Mouse (Mus musculus): ENCODE data around the gene Hist2h2ac.
A peak's percentile ranks its signal among the peaks of the same experiment; 100 is the strongest.

Gene Hist2h2ac

GRCm38 (mm10) chr3:96220765-96221639 lies at the start of gene Hist2h2ac, which contains the start of gene Hist2h2be:
Gene Hist2h2ac, minus strand, starts transcription at chr3:96220880.
Gene Hist2h2be, plus strand, starts transcription at chr3:96221119.
- DNase-seq (ENCODE audit: low spot score in 2 of 2): peak; percentile 85 to 90

- DNase-seq (ENCODE audit: low spot score in 2 of 2): peak; percentile 94 to 96
These were observed 49.1 kb upstream of the Hist2h2ac start, which contains the start of gene Hist2h2bb for GRCm38 (mm10) chr3:96269511-96270474. Gene Hist2h2bb, plus strand, starts transcription at chr3:96269752.

DNA sequence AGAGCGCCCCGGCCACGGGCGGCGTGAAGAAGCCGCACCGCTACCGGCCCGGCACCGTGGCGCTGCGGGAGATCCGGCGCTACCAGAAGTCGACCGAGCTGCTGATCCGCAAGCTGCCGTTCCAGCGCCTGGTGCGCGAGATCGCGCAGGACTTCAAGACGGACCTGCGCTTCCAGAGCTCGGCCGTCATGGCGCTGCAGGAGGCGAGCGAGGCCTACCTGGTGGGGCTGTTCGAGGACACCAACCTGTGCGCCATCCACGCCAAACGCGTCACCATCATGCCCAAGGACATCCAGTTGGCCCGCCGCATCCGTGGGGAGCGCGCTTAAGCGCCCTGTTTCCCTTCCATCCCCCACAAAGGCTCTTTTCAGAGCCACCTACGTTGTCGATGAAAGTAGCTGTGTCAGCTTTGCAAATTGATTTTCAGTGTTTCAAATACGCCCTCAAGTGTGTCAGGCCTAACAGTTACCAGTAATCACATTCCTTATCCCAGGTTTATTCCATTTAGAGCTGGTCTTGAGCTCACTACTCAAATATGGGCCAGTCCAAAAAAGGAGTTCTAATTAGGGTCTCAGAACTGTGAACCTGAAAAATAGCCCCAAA lies 48.2 kb upstream of the Hist2h2ac start:
- DNase-seq (ENCODE audit: low spot score in 2 of 2): peak in 1 of 2 experiments; percentile 43

DNA sequence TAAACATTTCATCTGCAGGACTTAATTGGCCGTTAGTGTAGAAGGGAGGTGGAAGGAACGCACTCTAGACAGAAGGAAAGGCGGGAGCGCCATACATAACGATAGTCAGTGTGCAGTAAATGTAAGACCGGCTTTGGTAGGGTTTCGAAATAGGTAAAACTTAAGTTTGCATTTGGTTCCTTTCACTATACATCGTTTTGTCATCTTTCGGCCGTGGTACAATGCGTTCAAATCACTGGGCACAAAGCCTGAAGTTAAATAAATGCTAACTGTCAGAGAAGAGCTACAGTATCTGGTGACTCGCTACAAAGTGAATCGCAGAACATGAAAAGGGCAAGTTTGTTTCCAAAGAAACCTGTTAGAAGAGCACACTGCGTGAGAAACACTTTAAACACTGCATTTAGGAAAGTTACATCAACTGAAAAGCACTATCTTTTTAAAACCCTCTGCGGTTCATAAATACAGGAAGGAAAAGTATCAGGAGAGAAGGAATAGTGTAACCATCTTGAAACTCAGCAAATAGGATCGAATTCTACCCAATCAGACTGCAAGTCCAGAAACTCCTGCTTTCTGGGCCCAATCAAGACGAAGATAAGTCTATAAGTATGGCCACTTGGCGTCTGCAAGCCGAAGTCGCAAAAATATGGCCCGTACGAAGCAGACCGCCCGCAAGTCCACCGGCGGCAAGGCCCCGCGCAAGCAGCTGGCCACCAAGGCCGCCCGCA lies 47.5 kb upstream of the Hist2h2ac start, which contains the start of gene Hist2h3b:
Hist2h3b (plus strand) TSS at position 604 of the 725 bp plus-strand sequence.
- peak; percentile 80 to 84 for DNase-seq (ENCODE audit: low spot score in 2 of 2)

DNA sequence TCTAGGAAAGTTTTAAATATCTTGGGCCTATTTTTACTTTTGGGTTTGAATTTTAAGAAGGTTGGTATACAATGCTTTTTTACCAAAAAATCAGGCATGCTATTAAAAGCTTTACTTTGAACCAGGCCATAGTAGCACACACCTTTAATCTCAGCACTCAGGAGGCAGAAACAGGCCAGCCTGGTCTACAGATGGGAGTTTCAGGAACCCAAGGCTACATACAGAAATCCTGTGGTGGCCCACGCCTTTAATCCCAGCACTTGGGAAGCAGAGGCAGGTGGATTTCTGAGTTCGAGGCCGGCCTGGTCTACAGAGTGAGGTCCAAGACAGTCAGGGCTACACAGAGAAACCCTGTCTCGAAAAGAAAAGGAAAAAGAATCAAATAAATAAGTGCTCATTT lies 46.9 kb upstream of the Hist2h2ac start:
- DNase-seq (ENCODE audit: low spot score in 2 of 2): no peak

- no peak for DNase-seq (ENCODE audit: low spot score in 2 of 2)
These were observed 45.5 kb upstream of the Hist2h2ac start for GRCm38 (mm10) chr3:96266132-96266710.

DNA sequence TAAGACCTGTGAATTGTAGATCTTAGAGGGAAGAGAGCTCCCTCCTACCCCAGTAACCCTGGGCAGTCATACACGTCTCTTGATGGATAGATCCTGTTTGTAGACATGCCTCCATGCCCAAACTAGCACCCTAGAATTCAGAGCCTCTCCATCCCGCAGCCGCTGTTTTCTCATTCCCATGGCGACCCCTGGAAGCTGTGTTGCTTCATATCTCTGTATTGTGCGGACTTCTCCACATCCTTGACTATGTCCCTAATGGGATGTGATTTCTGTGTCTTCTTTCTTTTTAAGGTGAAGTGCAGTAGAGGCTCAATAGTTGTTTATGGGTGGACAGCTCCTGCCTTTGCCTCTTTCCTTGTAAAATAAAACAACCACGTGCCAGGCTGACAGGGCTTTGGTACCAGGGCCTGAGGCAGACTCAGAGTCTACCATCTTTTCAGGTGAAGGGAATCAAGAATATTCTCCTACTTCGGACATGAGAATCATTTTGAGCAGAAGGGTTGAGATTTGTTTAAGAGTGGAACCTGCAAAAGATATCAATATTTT lies 43.8 kb upstream of the Hist2h2ac start:
- no peak for DNase-seq (ENCODE audit: low spot score in 2 of 2)

DNA sequence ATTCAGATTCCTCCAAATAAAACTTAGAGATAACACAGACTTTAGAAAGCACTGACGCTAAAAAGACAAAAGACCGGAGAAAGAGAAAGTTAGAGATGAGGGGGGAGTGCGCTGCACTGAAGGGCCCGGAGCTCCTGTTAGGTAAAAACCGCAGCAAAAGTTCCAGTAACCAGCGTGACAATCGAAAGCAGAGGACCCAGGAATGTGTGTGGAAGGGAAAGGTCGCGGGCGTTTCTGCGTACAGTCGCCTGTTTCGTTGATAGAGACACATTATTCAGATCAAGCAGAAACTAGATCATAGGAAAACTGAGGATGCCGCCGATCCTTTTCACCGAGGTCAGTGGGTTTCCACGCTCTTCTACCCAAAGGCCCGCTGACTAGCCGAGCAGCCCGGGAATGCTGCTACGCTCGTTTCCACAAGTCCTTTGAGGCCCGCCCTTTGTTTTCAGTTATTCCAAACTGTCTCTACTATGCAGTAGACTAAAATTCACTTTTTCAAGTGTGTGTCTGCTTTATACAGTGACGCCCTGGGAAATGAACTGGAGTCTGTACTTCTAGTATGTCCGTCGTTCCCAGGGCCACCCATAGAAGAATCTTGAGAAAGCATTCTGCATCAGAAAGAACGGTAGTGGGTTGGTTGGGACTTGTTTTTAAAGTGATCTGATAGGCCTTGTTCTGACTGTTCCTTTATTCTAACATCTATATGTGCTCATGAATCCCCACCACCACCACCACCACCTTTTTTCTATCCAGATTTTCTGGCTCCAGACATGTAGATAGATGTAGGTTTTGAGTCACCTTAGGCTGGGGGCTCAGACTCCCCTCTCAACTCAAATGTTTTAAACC lies 43.1 kb upstream of the Hist2h2ac start:
- DNase-seq (ENCODE audit: low spot score in 2 of 2): peak; percentile 51 to 71

DNA sequence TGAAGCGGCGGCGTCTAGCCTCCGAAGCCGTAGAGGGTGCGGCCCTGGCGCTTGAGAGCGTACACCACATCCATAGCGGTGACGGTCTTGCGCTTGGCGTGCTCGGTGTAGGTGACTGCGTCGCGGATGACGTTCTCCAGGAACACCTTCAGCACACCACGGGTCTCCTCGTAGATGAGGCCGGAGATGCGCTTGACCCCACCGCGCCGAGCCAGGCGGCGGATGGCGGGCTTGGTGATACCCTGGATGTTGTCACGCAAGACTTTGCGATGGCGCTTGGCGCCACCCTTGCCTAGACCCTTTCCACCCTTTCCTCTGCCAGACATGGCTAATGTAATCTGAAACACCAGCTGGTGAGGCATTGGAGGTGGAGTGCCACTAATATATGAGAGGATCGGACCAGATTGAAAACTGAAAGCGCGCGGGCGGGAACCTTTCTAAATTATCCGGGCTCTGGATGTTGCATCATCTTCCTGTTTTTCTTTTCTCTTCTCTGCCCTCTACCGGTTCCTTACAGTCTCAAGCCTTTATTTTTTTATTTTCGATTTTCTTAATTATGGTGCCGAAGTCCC lies 42.4 kb upstream of the Hist2h2ac start, which contains the start of gene Hist2h4:
Hist2h4 (minus strand) TSS at position 333 of the 572 bp plus-strand sequence.
- DNase-seq (ENCODE audit: low spot score in 2 of 2): peak; percentile 99

GRCm38 (mm10) chr3:96262216-96262875 lies 41.7 kb upstream of the Hist2h2ac start:
- DNase-seq (ENCODE audit: low spot score in 2 of 2): peak; percentile 80 to 85

DNA sequence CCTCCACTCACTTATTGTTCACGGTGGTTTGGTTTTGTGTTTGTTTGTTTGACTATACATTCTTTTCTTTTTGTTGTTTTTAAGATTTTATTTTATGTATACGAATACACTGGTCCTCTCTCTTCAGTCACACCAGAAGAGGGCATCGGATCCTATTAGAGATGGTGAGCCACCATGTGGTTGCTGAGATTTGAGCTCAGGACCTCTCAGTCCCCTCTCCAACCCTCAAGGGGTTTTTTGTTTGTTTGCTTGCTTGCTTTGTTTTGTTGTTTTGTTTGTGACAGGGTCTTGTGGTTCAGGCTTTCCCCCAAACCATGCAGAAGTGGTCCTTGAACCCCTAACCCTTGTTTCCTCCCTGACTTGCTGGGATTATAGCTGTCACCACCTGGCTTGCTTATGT lies 40.9 kb upstream of the Hist2h2ac start:
- no peak for DNase-seq (ENCODE audit: low spot score in 2 of 2)

DNA sequence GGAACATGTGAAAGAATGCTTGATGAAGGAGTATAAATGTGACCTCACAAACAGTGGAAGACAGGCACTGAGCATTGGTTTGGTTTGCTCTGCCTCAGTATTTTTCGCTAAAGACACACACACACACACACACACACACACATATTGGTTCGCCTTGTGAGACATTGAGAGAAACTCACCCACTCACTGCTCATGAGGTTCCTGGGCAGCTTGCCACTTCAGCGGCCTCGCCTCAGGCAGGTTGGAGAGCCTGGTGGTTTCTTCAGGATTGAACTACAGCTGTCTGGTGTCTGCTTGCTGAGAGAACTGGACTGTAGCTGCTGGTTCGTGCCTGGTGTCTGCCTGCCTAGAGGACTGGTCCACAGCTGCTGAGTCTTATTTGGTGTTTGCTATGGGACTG lies 39.5 kb upstream of the Hist2h2ac start:
- no peak for DNase-seq (ENCODE audit: low spot score in 2 of 2)

GRCm38 (mm10) chr3:96257190-96257589 lies 36.5 kb upstream of the Hist2h2ac start:
- DNase-seq (ENCODE audit: low spot score in 2 of 2): no peak

DNA sequence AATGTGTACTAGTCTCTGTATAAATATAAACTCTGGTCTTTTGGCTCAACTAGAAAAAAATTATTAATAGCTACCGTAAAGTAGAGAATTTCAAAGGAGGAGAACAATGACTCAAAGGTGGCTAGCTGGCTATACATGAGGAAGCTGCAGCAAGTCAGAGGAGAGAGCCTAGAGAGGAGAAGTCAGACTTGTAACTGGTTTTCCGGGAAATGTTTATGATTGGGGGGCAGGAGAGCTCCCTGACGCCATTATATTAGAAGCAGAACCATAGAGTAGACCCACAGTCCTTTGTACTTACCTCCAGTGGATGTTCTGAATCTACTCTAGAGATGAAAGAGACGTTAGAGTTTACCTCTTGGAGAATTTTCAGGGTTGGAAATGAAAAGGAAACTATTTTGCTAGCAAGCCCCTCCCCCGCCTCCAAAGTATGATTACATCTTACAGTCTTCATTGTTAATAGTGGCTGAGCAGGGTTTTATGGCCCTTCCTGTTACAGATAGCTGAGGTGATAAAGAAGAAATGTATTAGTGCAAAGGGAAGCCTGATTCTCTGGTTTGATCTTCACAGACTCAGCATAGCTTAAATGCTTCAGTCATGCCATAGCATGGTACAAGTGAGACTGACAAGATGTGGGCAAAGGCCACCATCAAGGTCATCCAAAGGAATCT lies 35.4 kb upstream of the Hist2h2ac start:
- no peak for DNase-seq (ENCODE audit: low spot score in 2 of 2)

DNA sequence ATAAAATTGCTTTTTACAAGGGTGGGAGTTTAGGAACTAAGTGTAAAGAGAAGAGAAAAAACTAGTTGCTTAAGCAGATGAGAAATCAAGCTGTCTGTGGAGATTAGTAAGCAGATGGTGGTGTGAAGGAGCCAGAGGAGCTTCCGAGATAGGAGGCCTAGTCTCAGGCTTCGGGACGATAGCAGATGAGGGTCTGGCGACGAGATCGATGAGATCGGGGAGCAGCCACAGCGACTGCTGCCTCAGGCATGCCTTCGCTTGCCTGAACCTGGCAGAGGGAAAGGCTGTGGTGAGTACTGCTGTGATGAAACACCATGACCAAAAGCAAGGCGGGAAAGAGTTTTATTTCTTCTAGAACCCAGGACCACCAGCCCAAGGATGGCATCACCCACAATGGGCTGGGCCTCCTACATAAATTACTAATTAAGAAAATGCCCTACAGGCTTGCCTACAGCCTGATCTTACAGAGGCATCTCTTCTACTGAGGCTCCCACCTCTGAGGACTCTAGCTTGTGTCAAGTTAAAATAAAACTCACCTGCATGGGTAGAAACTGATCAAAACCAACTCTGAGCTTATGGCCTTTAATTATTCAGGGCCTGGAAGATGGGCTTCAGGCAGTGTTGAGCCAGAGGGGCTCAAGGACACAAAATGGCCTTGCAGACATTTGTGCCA lies 34.1 kb upstream of the Hist2h2ac start:
- no peak for DNase-seq (ENCODE audit: low spot score in 2 of 2)

- DNase-seq (ENCODE audit: low spot score in 2 of 2): no peak
These were observed 31.1 kb upstream of the Hist2h2ac start for GRCm38 (mm10) chr3:96251787-96252186.

DNA sequence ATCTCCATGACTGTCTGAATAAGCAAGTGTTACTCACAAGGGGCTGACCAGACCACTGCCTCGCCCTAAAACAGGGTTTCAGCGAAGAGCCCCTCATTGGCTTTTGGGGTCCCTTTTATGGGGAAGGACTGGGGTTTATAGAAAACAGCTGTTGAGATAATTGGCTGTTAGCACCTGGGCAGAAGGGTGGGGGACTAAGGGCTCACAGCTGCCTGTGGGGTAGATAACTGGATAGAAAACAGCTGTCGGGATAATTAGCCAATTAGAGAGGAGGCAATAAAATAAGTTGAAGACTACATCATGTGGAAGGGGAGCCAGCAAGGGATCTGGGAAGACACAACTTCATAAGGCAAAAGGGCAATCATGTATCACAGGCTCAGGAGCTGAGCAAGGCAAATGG lies 30.2 kb upstream of the Hist2h2ac start:
- no peak for DNase-seq (ENCODE audit: low spot score in 2 of 2)

Data from right cerebral cortex, adult 2 months (tissue).